Mouse (Mus musculus): ENCODE results near the gene Hsd17b2. TPM values are rescaled to one million over a fixed set of nuclear protein-coding genes. Genes with fewer than 3 reads are reported as not detected.

The Hsd17b2 gene
- polyA plus RNA-seq, 1 experiment, result 5.2 TPM

DNA sequence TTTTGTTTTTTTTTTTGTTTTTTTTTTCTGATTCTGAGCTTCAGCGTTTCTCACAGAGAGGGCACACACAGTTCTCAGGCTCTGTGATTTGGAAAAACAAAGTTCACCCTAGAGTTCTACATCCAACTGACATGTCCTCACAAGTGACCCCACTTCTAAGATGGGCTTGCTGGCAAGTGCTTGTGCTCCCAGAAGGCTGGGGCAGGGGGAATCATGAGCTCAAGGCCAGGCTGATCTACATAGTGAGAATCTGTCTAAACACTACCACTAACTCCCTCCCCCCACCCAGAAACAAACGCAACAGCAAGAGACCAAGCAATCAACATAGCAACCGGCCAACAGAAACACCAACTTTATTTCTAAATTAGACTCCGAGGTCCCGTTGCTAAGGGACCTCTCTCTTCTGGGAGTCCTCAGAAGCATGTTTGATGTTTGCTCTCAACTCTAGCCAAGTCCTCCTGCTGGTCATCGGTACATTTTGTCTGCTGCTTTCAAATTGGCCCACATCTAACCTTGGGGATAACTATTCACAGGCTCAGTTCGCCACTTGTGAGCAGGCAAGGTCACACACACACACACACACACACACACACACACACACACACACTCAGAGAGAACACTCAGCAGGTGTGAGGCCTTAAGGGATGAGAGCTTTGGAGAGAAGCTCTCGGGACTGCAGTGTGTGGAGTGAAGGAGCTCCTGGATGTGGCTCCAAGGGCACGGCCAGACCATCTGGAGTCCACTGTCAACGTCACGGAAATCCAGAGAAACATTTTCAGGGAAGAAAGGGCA, 77.0 kb downstream of the Hsd17b2 start:
- 55% methylated on average over 11 of the region's 11 CpGs for WGBS
- TF ChIP-seq CTCF (IDR thresholded peaks at IDR 0.05; ENCODE audit: insufficient read depth, low read length), result no peak
- no peak for TF ChIP-seq POLR2A (IDR thresholded peaks at IDR 0.05; ENCODE audit: borderline replicate concordance, extremely low read depth, low read depth, low read length)
- no peak for DNase-seq
- Histone ChIP-seq H3K4me3 (replicated peaks; ENCODE audit: extremely low read depth, low read depth, low read length) (no peak overlapping the region), H3K4me1 (ENCODE audit: control insufficient read depth, insufficient read depth, low read length) (no peaks in the 10 kb centered on the region)

DNA sequence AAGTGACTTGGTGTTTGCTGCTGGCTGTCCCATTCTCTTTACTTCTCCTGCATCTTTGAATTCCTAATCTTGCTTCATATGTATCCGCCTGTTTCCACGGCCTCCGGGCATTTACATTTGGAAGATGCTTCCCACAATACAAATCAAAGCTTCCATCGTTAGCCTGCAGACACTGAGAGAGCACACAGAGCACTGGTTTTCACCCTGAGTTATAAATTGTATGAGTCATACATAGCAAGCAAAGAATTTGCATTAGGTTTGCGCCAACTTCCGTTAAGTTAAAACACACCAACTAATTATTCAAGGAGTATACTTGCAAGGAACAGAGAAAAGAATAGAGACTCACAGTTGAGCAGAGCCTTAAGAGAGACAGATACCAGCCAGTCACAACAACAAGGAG, 77.6 kb downstream of the Hsd17b2 start:
- H3K4me3 ChIP-seq (replicated peaks; ENCODE audit: extremely low read depth, low read depth, low read length), result no peak overlapping the region
- no peak for DNase-seq
- H3K4me1 ChIP-seq (ENCODE audit: control insufficient read depth, insufficient read depth, low read length), result no peaks in the 10 kb centered on the region
- TF ChIP-seq POLR2A (IDR thresholded peaks at IDR 0.05; ENCODE audit: borderline replicate concordance, extremely low read depth, low read depth, low read length) (no peak), CTCF (IDR thresholded peaks at IDR 0.05; ENCODE audit: insufficient read depth, low read length) (no peak)
- 83% methylated on average over 6 of the region's 6 CpGs for WGBS

- no peaks in the 10 kb centered on the region for H3K4me1 ChIP-seq (ENCODE audit: control insufficient read depth, insufficient read depth, low read length)
- H3K4me3 ChIP-seq (replicated peaks; ENCODE audit: extremely low read depth, low read depth, low read length), result no peak overlapping the region
- WGBS, result 60% methylated on average over 6 of the region's 6 CpGs
- DNase-seq, result no peak
- no peak for TF ChIP-seq POLR2A (IDR thresholded peaks at IDR 0.05; ENCODE audit: borderline replicate concordance, extremely low read depth, low read depth, low read length)
- no peak for TF ChIP-seq CTCF (IDR thresholded peaks at IDR 0.05; ENCODE audit: insufficient read depth, low read length)
Observed at GRCm38 (mm10) chr8:117781375-117782129, 79.8 kb downstream of the Hsd17b2 start.

GRCm38 (mm10) chr8:117783021-117783420, 81.3 kb downstream of the Hsd17b2 start:
- Histone ChIP-seq H3K4me3 (replicated peaks; ENCODE audit: extremely low read depth, low read depth, low read length) (no peak overlapping the region), H3K4me1 (ENCODE audit: control insufficient read depth, insufficient read depth, low read length) (no peaks in the 10 kb centered on the region)
- 88% methylated on average over 7 of the region's 7 CpGs for WGBS
- TF ChIP-seq CTCF (IDR thresholded peaks at IDR 0.05; ENCODE audit: insufficient read depth, low read length) (no peak), POLR2A (IDR thresholded peaks at IDR 0.05; ENCODE audit: borderline replicate concordance, extremely low read depth, low read depth, low read length) (no peak)
- no peak for DNase-seq

GRCm38 (mm10) chr8:117786428-117786827, 84.7 kb downstream of the Hsd17b2 start:
- H3K4me1 ChIP-seq (ENCODE audit: control insufficient read depth, insufficient read depth, low read length), result no peaks in the 10 kb centered on the region
- TF ChIP-seq CTCF (IDR thresholded peaks at IDR 0.05; ENCODE audit: insufficient read depth, low read length), result no peak
- TF ChIP-seq POLR2A (IDR thresholded peaks at IDR 0.05; ENCODE audit: borderline replicate concordance, extremely low read depth, low read depth, low read length), result no peak
- no peak overlapping the region for H3K4me3 ChIP-seq (replicated peaks; ENCODE audit: extremely low read depth, low read depth, low read length)
- DNase-seq, result no peak
- 92% methylated on average over 3 of the region's 3 CpGs for WGBS

DNA sequence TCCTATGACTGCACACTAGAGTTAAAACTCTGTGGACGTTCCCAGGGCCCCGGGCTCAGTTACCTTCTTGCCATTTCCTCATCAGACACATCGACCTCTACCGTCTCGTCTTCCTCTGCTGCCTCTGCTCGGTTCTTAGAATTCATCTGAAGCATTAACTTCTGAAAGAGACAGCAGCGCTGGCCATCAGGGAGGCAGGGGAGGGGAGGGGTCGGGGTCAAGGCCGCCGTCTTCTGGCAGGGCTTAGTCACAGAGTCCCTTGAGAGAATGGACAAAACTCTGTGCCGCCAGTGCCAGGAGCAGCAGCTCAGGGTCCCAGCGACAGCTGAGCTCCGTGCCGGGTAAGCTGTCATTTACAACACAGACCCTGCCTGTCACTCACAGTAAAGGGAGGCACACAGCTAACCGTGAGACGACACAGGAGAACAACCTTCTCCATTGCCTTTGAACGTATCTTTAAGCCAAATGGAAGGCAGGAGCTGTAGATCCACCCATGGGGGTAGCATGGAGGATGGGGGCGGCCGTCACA, 91.0 kb downstream of the Hsd17b2 start:
- DNase-seq, result no peak
- TF ChIP-seq CTCF (IDR thresholded peaks at IDR 0.05; ENCODE audit: insufficient read depth, low read length), result no peak
- H3K4me1 ChIP-seq (ENCODE audit: control insufficient read depth, insufficient read depth, low read length), result no peaks in the 10 kb centered on the region
- WGBS, result 78% methylated on average over 19 of the region's 19 CpGs
- no peak overlapping the region for H3K4me3 ChIP-seq (replicated peaks; ENCODE audit: extremely low read depth, low read depth, low read length)

GRCm38 (mm10) chr8:117794581-117794980, 92.9 kb downstream of the Hsd17b2 start:
- H3K4me3 ChIP-seq (replicated peaks; ENCODE audit: extremely low read depth, low read depth, low read length), result no peak overlapping the region
- no peak for DNase-seq
- TF ChIP-seq CTCF (IDR thresholded peaks at IDR 0.05; ENCODE audit: insufficient read depth, low read length), result no peak
- no peak for TF ChIP-seq POLR2A (IDR thresholded peaks at IDR 0.05; ENCODE audit: borderline replicate concordance, extremely low read depth, low read depth, low read length)
- no peaks in the 10 kb centered on the region for H3K4me1 ChIP-seq (ENCODE audit: control insufficient read depth, insufficient read depth, low read length)
- 93% methylated on average over 10 of the region's 10 CpGs for WGBS

DNA sequence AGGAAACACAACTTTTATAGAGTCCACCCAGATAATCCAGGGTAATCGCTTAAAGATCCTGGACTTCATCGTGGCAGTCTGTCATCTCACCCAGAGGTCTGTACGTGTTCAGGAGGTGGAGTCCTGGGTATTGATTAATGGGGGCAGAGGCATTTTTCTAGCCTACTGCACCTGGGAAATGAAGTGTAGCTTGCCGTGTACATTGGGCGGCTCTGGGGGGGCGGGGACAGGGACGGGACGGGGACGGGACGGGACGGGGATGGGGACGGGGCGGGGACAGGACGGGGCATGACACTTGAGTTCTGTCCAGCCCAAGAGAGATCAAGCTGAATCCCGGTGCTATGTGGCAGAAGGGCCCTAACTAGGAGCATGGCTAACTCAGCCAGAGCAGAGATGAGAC, 94.8 kb downstream of the Hsd17b2 start:
- 89% methylated on average over 15 of the region's 15 CpGs for WGBS
- no peak for DNase-seq
- H3K4me3 ChIP-seq (replicated peaks; ENCODE audit: extremely low read depth, low read depth, low read length), result no peak overlapping the region
- no peak for TF ChIP-seq POLR2A (IDR thresholded peaks at IDR 0.05; ENCODE audit: borderline replicate concordance, extremely low read depth, low read depth, low read length)
- no peak for TF ChIP-seq CTCF (IDR thresholded peaks at IDR 0.05; ENCODE audit: insufficient read depth, low read length)
- no peaks in the 10 kb centered on the region for H3K4me1 ChIP-seq (ENCODE audit: control insufficient read depth, insufficient read depth, low read length)

DNA sequence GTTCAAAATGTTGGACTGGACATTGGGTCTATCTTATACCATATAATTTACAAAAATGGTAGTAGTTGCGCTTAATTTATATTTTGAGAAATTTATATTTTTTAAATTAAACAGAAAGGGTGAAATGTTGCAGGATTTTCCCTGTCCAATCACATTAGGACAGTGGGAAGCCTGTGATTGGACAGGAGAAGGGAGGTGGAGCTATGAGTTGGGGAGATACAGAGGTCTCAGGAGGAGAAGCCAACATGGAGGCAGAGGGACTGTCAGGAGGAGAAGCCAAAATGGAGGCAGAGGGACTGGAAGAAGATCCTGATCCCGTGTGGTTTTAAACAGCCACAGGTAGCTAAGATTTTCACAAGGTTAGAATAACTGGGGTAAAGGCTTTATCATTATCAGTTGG, 96.4 kb downstream of the Hsd17b2 start:
- no peak overlapping the region for H3K4me3 ChIP-seq (replicated peaks; ENCODE audit: extremely low read depth, low read depth, low read length)
- DNase-seq, result no peak
- H3K4me1 ChIP-seq (ENCODE audit: control insufficient read depth, insufficient read depth, low read length), result no peaks in the 10 kb centered on the region
- no peak for TF ChIP-seq POLR2A (IDR thresholded peaks at IDR 0.05; ENCODE audit: borderline replicate concordance, extremely low read depth, low read depth, low read length)
- WGBS, result 98% methylated on average over 2 of the region's 2 CpGs
